Mouse (Mus musculus): Measurements from ENCODE around the gene Dpysl5. TPM values are rescaled to one million over a fixed set of nuclear protein-coding genes. Genes with fewer than 3 reads are reported as not detected.

Gene Dpysl5
- polyA plus RNA-seq, 1 experiment from 2014 or later: 136 TPM

GRCm38 (mm10) chr5:30769075-30769474, 57.7 kb downstream of the Dpysl5 start:
- H3K27ac ChIP-seq (replicated peaks): no peak overlapping the region
- no peak overlapping the region for H3K4me2 ChIP-seq (replicated peaks)
- no peak overlapping the region for H3K9ac ChIP-seq (replicated peaks)
- peaks cover 17% of the 10 kb centered on the region for H3K36me3 ChIP-seq
- peaks cover 36% of the 10 kb centered on the region for H3K4me1 ChIP-seq
- 0 out of 2 replicates have a peak, but pooled peaks have one; percentile 16 for ATAC-seq (ENCODE audit: low FRiP score, low read depth)
- WGBS: 84% methylated on average over 9 of the region's 9 CpGs
- H3K4me3 ChIP-seq: no peak overlapping the region
- no peaks in the 10 kb centered on the region for H3K9me3 ChIP-seq
- no peaks in the 10 kb centered on the region for H3K27me3 ChIP-seq

- peak overlapping the region; percentile 32 for H3K4me3 ChIP-seq
- H3K36me3 ChIP-seq: peaks cover 31% of the 10 kb centered on the region
- peak overlapping the region; percentile 76 for H3K27ac ChIP-seq (replicated peaks)
- 0 out of 2 replicates have a peak overlapping the region, but pooled peaks have one; percentile 21 for H3K9ac ChIP-seq (replicated peaks)
- ATAC-seq (ENCODE audit: low FRiP score, low read depth): peak; percentile 57
- peaks cover 20% of the 10 kb centered on the region for H3K4me1 ChIP-seq
- H3K4me2 ChIP-seq (replicated peaks): peak overlapping the region; percentile 51
- WGBS: 10% methylated on average over 20 of the region's 20 CpGs
- H3K9me3 ChIP-seq: no peaks in the 10 kb centered on the region
- H3K27me3 ChIP-seq: no peaks in the 10 kb centered on the region
Observed at GRCm38 (mm10) chr5:30774601-30775371, 63.4 kb downstream of the Dpysl5 start.

- Histone ChIP-seq H3K9ac (replicated peaks) (no peak overlapping the region), H3K4me1 (no peaks in the 10 kb centered on the region), H3K27ac (replicated peaks) (0 out of 2 replicates have a peak overlapping the region, but pooled peaks have one; percentile 15), H3K27me3 (no peaks in the 10 kb centered on the region), H3K36me3 (peaks cover 90% of the 10 kb centered on the region), H3K4me3 (no peak overlapping the region), H3K4me2 (replicated peaks) (no peak overlapping the region), H3K9me3 (no peaks in the 10 kb centered on the region)
- 87% methylated on average over 9 of the region's 9 CpGs for WGBS
- no peak for ATAC-seq (ENCODE audit: low FRiP score, low read depth)
Observed at GRCm38 (mm10) chr5:30780699-30781098, 69.3 kb downstream of the Dpysl5 start.

- no peaks in the 10 kb centered on the region for H3K9me3 ChIP-seq
- H3K4me1 ChIP-seq: no peaks in the 10 kb centered on the region
- H3K9ac ChIP-seq (replicated peaks): no peak overlapping the region
- no peak overlapping the region for H3K4me3 ChIP-seq
- 0 out of 2 replicates have a peak overlapping the region, but pooled peaks have one; percentile 15 for H3K27ac ChIP-seq (replicated peaks)
- 78% methylated on average over 3 of the region's 3 CpGs for WGBS
- H3K4me2 ChIP-seq (replicated peaks): no peak overlapping the region
- ATAC-seq (ENCODE audit: low FRiP score, low read depth): no peak
- H3K36me3 ChIP-seq: peaks cover 93% of the 10 kb centered on the region
- no peaks in the 10 kb centered on the region for H3K27me3 ChIP-seq
Observed at GRCm38 (mm10) chr5:30781147-30781546, 69.8 kb downstream of the Dpysl5 start.

- no peak for ATAC-seq (ENCODE audit: low FRiP score, low read depth)
- Histone ChIP-seq H3K9me3 (no peaks in the 10 kb centered on the region), H3K4me1 (no peaks in the 10 kb centered on the region), H3K4me2 (replicated peaks) (no peak overlapping the region), H3K36me3 (peaks cover 93% of the 10 kb centered on the region), H3K9ac (replicated peaks) (no peak overlapping the region), H3K27ac (replicated peaks) (no peak overlapping the region), H3K27me3 (no peaks in the 10 kb centered on the region), H3K4me3 (no peak overlapping the region)
- 90% methylated on average over 5 of the region's 5 CpGs for WGBS
Observed at GRCm38 (mm10) chr5:30787381-30787780, 76.0 kb downstream of the Dpysl5 start.

GRCm38 (mm10) chr5:30790047-30790446, 78.7 kb downstream of the Dpysl5 start:
- no peaks in the 10 kb centered on the region for H3K4me1 ChIP-seq
- H3K9ac ChIP-seq (replicated peaks): no peak overlapping the region
- peaks cover 93% of the 10 kb centered on the region for H3K36me3 ChIP-seq
- WGBS: 90% methylated on average over 3 of the region's 3 CpGs
- no peak for ATAC-seq (ENCODE audit: low FRiP score, low read depth)
- H3K4me3 ChIP-seq: no peak overlapping the region
- no peak overlapping the region for H3K4me2 ChIP-seq (replicated peaks)
- no peak overlapping the region for H3K27ac ChIP-seq (replicated peaks)
- no peaks in the 10 kb centered on the region for H3K27me3 ChIP-seq
- H3K9me3 ChIP-seq: no peaks in the 10 kb centered on the region

- no peaks in the 10 kb centered on the region for H3K27me3 ChIP-seq
- no peaks in the 10 kb centered on the region for H3K9me3 ChIP-seq
- H3K36me3 ChIP-seq: peaks cover 86% of the 10 kb centered on the region
- no peak overlapping the region for H3K4me3 ChIP-seq
- H3K9ac ChIP-seq (replicated peaks): no peak overlapping the region
- 18% methylated on average over 12 of the region's 12 CpGs for WGBS
- H3K4me2 ChIP-seq (replicated peaks): no peak overlapping the region
- peaks cover 16% of the 10 kb centered on the region for H3K4me1 ChIP-seq
- 0 out of 2 replicates have a peak, but pooled peaks have one; percentile 55 for ATAC-seq (ENCODE audit: low FRiP score, low read depth)
- no peak overlapping the region for H3K27ac ChIP-seq (replicated peaks)
Observed at GRCm38 (mm10) chr5:30796125-30796524, 84.8 kb downstream of the Dpysl5 start.

- peaks cover 16% of the 10 kb centered on the region for H3K4me1 ChIP-seq
- WGBS: 49% methylated on average over 7 of the region's 7 CpGs
- H3K36me3 ChIP-seq: peaks cover 73% of the 10 kb centered on the region
- H3K9me3 ChIP-seq: no peaks in the 10 kb centered on the region
- H3K4me3 ChIP-seq: no peak overlapping the region
- H3K9ac ChIP-seq (replicated peaks): no peak overlapping the region
- H3K4me2 ChIP-seq (replicated peaks): no peak overlapping the region
- no peaks in the 10 kb centered on the region for H3K27me3 ChIP-seq
- ATAC-seq (ENCODE audit: low FRiP score, low read depth): peak; percentile 25; the same call in 1 of the 2 replicates
- 0 out of 2 replicates have a peak overlapping the region, but pooled peaks have one; percentile 22 for H3K27ac ChIP-seq (replicated peaks)
Observed at GRCm38 (mm10) chr5:30797482-30797881, 86.1 kb downstream of the Dpysl5 start.

GRCm38 (mm10) chr5:30797982-30798381, 86.6 kb downstream of the Dpysl5 start:
- WGBS: 80% methylated on average over 8 of the region's 8 CpGs
- peaks cover 16% of the 10 kb centered on the region for H3K4me1 ChIP-seq
- no peaks in the 10 kb centered on the region for H3K27me3 ChIP-seq
- H3K36me3 ChIP-seq: peaks cover 68% of the 10 kb centered on the region
- H3K9me3 ChIP-seq: no peaks in the 10 kb centered on the region
- H3K4me2 ChIP-seq (replicated peaks): no peak overlapping the region
- no peak overlapping the region for H3K9ac ChIP-seq (replicated peaks)
- no peak overlapping the region for H3K4me3 ChIP-seq
- no peak for ATAC-seq (ENCODE audit: low FRiP score, low read depth)
- 0 out of 2 replicates have a peak overlapping the region, but pooled peaks have one; percentile 22 for H3K27ac ChIP-seq (replicated peaks)

GRCm38 (mm10) chr5:30798965-30799364, 87.6 kb downstream of the Dpysl5 start:
- H3K27ac ChIP-seq (replicated peaks): no peak overlapping the region
- H3K4me1 ChIP-seq: peaks cover 16% of the 10 kb centered on the region
- no peak overlapping the region for H3K4me2 ChIP-seq (replicated peaks)
- no peak overlapping the region for H3K4me3 ChIP-seq
- H3K9me3 ChIP-seq: no peaks in the 10 kb centered on the region
- peaks cover 58% of the 10 kb centered on the region for H3K36me3 ChIP-seq
- no peak for ATAC-seq (ENCODE audit: low FRiP score, low read depth)
- H3K9ac ChIP-seq (replicated peaks): no peak overlapping the region
- 88% methylated on average over 6 of the region's 6 CpGs for WGBS
- H3K27me3 ChIP-seq: no peaks in the 10 kb centered on the region

- Histone ChIP-seq H3K4me3 (no peak overlapping the region), H3K27ac (replicated peaks) (no peak overlapping the region), H3K9me3 (no peaks in the 10 kb centered on the region), H3K36me3 (peaks cover 21% of the 10 kb centered on the region), H3K4me1 (no peaks in the 10 kb centered on the region), H3K27me3 (no peaks in the 10 kb centered on the region), H3K4me2 (replicated peaks) (no peak overlapping the region), H3K9ac (replicated peaks) (no peak overlapping the region)
- ATAC-seq (ENCODE audit: low FRiP score, low read depth): no peak
- WGBS: 85% methylated on average over 12 of the region's 12 CpGs
Observed at GRCm38 (mm10) chr5:30802724-30803467, 91.5 kb downstream of the Dpysl5 start.

- H3K4me2 ChIP-seq (replicated peaks): no peak overlapping the region
- no peaks in the 10 kb centered on the region for H3K36me3 ChIP-seq
- H3K9ac ChIP-seq (replicated peaks): no peak overlapping the region
- 15% methylated on average over 3 of the region's 3 CpGs for WGBS
- no peak overlapping the region for H3K27ac ChIP-seq (replicated peaks)
- no peak overlapping the region for H3K4me3 ChIP-seq
- no peaks in the 10 kb centered on the region for H3K4me1 ChIP-seq
- H3K27me3 ChIP-seq: no peaks in the 10 kb centered on the region
- ATAC-seq (ENCODE audit: low FRiP score, low read depth): peak; percentile 86
- no peaks in the 10 kb centered on the region for H3K9me3 ChIP-seq
Observed at GRCm38 (mm10) chr5:30806106-30806505, 94.7 kb downstream of the Dpysl5 start.

Data from midbrain, embryonic 12.5 days (tissue).